11 mouse cellular contexts compared by ENCODE assay signal in the genomic region with DNA sequence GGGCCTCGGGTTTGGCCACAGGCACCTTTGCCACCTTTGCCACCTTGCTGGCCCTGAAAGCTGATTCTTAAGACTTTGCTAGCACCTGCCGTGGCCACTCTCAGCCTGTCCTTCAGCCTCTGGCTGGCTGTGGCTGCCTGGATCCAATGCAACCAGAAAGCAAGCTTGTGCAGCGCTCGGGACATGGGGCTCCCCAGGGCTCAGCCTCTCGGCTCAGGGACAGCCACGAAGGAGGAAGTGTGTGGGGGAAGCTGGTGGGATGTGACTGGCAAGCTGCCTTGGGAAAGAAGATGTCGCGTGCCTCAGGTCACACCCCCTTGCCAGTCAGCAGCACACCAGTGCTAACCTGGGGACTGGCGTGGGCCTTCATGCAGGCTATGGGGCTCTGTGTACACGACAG. TPM values are rescaled to one million over a fixed set of nuclear protein-coding genes. Genes with fewer than 3 reads are reported as not detected.
DNase-seq lines count a peak whose midpoint lies in the region; ATAC-seq lines count a peak whose summit lies in the region.
"Had no signal": no experiment of that assay in that cellular context is flagged by ENCODE, and none has a peak within 500 bp of the region (broad histone marks: within the 10 kb centered on the region; RNA-seq: fewer than 3 reads in every experiment).

No protein-coding gene starts in this region.

- H3K9me3 ChIP-seq in liver, embryonic 16.5 days (replicated peaks; ENCODE audit: control insufficient read depth, low read length) = no peaks in the 10 kb centered on the region
- H3K9me3 ChIP-seq: midbrain, embryonic 12.5 days had no signal

- H3K4me3 ChIP-seq in liver, embryonic 16.5 days (ENCODE audit: low read depth, low read length) = peak overlapping the region; percentile 24
- H3K4me3 ChIP-seq: midbrain, embryonic 12.5 days had no signal

- H3K4me1 ChIP-seq in liver, embryonic 16.5 days (ENCODE audit: control insufficient read depth, low read depth, low read length) = peaks cover 56% of the 10 kb centered on the region
- H3K4me1 ChIP-seq: midbrain, embryonic 12.5 days had no signal

- peak; percentile 14; the same call in 1 of the 2 replicates for ATAC-seq in liver, embryonic 16.5 days (ENCODE audit: low read depth)

- no peaks in the 10 kb centered on the region for H3K27me3 ChIP-seq in liver, embryonic 16.5 days (ENCODE audit: control insufficient read depth, insufficient read depth, low read depth, low read length)
- H3K27me3 ChIP-seq: midbrain, embryonic 12.5 days had no signal

- peak overlapping the region; percentile 85 for H3K27ac ChIP-seq in liver, embryonic 16.5 days (ENCODE audit: low read length)
- H3K27ac ChIP-seq: midbrain, embryonic 12.5 days had no signal

- DNase-seq in heart, adult 11 months = peak; percentile 98
- DNase-seq in heart, postnatal 4 days = no peak
- peak; percentile 22 for DNase-seq in ovary, postnatal 36 days (ENCODE audit: low spot score)
- DNase-seq in ovary, adult 18-20 months (ENCODE audit: low spot score) = no peak
- DNase-seq in thymus, postnatal 25 days = peak; percentile 62
- DNase-seq in testis, postnatal 10 days (ENCODE audit: low spot score) = no peak
- no peak for DNase-seq in Muller cell, postnatal 12 days (ENCODE audit: inconsistent ontology term)
- DNase-seq: cerebellum, postnatal 10 days had no signal

- H3K36me3 ChIP-seq in liver, embryonic 16.5 days (ENCODE audit: control insufficient read depth, insufficient read depth) = no peaks in the 10 kb centered on the region
- H3K36me3 ChIP-seq: midbrain, embryonic 12.5 days had no signal

- peak overlapping the region; percentile 38; the same call in 1 of the 2 replicates for H3K4me2 ChIP-seq in liver, embryonic 16.5 days (ENCODE audit: low read depth, low read length)
- H3K4me2 ChIP-seq: midbrain, embryonic 12.5 days had no signal

- H3K9ac ChIP-seq in liver, embryonic 16.5 days (ENCODE audit: low read depth, low read length) = no peak overlapping the region; the same call in 1 of the 2 replicates
- H3K9ac ChIP-seq: midbrain, embryonic 12.5 days had no signal

- 29% methylated on average over 10 of the region's 10 CpGs for WGBS in liver, embryonic 16.5 days (ENCODE audit: insufficient replicate concordance)

RNA-seq across cellular contexts. Expression of a gene that starts 9.2 kb away (rescaled TPM):
- total RNA-seq in heart, postnatal 4 days (2021) = 1 to 10 TPM in 1 of 2 experiments, under 1 TPM in 1; 0.55 to 1.5 TPM
- polyA plus RNA-seq in liver, embryonic 16.5 days (2015; fragmentation: Nextera tagmentation; extraction: Ambion mirVana) = 47.3 and 57.9 TPM in 2 replicates

RNA-seq across cellular contexts. Expression of a gene that starts 21.8 kb away (rescaled TPM):
- under 1 TPM in 1 of 2 experiments, not detected in 1; 0.23 TPM for total RNA-seq in heart, postnatal 4 days (2021)
- polyA plus RNA-seq in liver, embryonic 16.5 days (2015; fragmentation: Nextera tagmentation; extraction: Ambion mirVana) = 0.04 TPM in 1 of 2 replicates, not detected in the other
- total RNA-seq: heart, adult 18-20 months had no signal

RNA-seq across cellular contexts. Expression of a gene that starts 30.1 kb away (rescaled TPM):
- total RNA-seq in heart, postnatal 4 days (2021) = 10 to 100 TPM; 70.4 to 72.5 TPM
- polyA plus RNA-seq in liver, embryonic 16.5 days (2015; fragmentation: Nextera tagmentation; extraction: Ambion mirVana) = 10.0 and 12.1 TPM in 2 replicates

Comparison
In these comparisons a context has a peak if more than half of its experiments do, and no peak if none do; other contexts are left out.
1. DNase-seq: peak in heart, adult 11 months (single experiment), ovary, postnatal 36 days (single experiment) and thymus, postnatal 25 days (single experiment); none in heart, postnatal 4 days (single experiment), ovary, adult 18-20 months (single experiment), testis, postnatal 10 days (single experiment) and Muller cell, postnatal 12 days (single experiment).